ENCODE assay signal across 25 mouse cellular contexts in the genomic region with DNA sequence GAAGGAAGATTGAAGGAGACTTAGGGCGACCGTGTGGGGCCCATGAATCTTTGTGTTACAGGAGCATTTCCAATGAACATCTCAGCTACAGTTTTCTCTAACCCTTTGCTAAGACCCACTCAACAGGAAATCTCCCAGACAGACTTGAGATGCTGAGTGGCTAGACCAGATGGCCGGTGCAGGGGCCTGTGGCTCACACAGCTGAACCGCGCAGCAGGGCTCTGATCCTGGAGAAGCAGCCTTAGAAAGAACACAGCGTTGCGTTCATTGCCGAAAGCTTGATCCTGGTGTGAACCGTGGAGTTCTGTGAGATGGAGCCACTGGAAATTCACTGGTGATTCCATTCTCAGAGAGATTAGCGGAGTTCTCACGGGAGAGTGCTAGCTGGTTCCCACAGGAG.
DNase-seq lines count a peak whose midpoint lies in the region; ATAC-seq and TF ChIP-seq lines count a peak whose summit lies in the region.
"Had no signal": no experiment of that assay in that cellular context is flagged by ENCODE, and none has a peak within 500 bp of the region (broad histone marks: within the 10 kb centered on the region; RNA-seq: fewer than 3 reads in every experiment).

No protein-coding gene starts in this region.

- 40% methylated on average over 11 of the region's 11 CpGs for WGBS in cerebellum, adult 2 months
- 97% methylated on average over 11 of the region's 11 CpGs for WGBS in forebrain, embryonic 12.5 days

- H3K27me3 ChIP-seq in cerebellum, adult 2 months (ENCODE audit: control insufficient read depth, insufficient read depth, low read length) = no peaks in the 10 kb centered on the region
- no peaks in the 10 kb centered on the region for H3K27me3 ChIP-seq in forebrain, embryonic 12.5 days
- H3K27me3 ChIP-seq: CH12.LX; forebrain, embryonic 15.5 days; hindbrain, embryonic 13.5 days; intestine, embryonic 15.5 days had no signal

- H3K4me1 ChIP-seq in cerebellum, adult 2 months (ENCODE audit: control insufficient read depth, insufficient read depth, low read length) = peaks cover 4% of the 10 kb centered on the region; the same call in 1 of the 2 replicates
- no peaks in the 10 kb centered on the region for H3K4me1 ChIP-seq in forebrain, embryonic 12.5 days
- H3K4me1 ChIP-seq: forebrain, embryonic 10.5 days; forebrain, embryonic 15.5 days; hindbrain, embryonic 10.5 days; hindbrain, embryonic 13.5 days; intestine, embryonic 15.5 days had no signal

- H3K4me3 ChIP-seq in cerebellum, adult 2 months (replicated peaks; ENCODE audit: insufficient read depth, low read depth, low read length) = no peak overlapping the region
- no peak overlapping the region for H3K4me3 ChIP-seq in layer of hippocampus, adult 2 months
- H3K4me3 ChIP-seq in forebrain, embryonic 12.5 days (replicated peaks) = no peak overlapping the region
- H3K4me3 ChIP-seq: forebrain, embryonic 10.5 days; forebrain, embryonic 15.5 days; hindbrain, embryonic 10.5 days; hindbrain, embryonic 13.5 days; intestine, embryonic 15.5 days had no signal

- no peak overlapping the region for H3K9ac ChIP-seq in forebrain, embryonic 12.5 days
- H3K9ac ChIP-seq: forebrain, embryonic 15.5 days; hindbrain, embryonic 13.5 days; intestine, embryonic 15.5 days had no signal

- H3K36me3 ChIP-seq in forebrain, embryonic 12.5 days (replicated peaks) = no peaks in the 10 kb centered on the region
- H3K36me3 ChIP-seq: forebrain, embryonic 15.5 days; G1E; hindbrain, embryonic 10.5 days; hindbrain, embryonic 13.5 days; intestine, embryonic 15.5 days had no signal

- TF ChIP-seq CTCF in cerebellum, adult 2 months (IDR thresholded peaks at IDR 0.05; ENCODE audit: borderline replicate concordance, insufficient read depth, low read depth, low read length) = no peak
- no peak for TF ChIP-seq CTCF in layer of hippocampus, adult 2 months (conservative IDR thresholded peaks at IDR 0.05)

- no peak for ATAC-seq in forebrain, embryonic 12.5 days (ENCODE audit: low FRiP score)
- ATAC-seq: forebrain, embryonic 15.5 days; hindbrain, embryonic 16.5 days; intestine, embryonic 15.5 days; Patski had no signal

- no peak for TF ChIP-seq POLR2A in cerebellum, adult 2 months (IDR thresholded peaks at IDR 0.05; ENCODE audit: borderline replicate concordance, insufficient read depth, low read length)

- no peaks in the 10 kb centered on the region for H3K9me3 ChIP-seq in forebrain, embryonic 12.5 days
- H3K9me3 ChIP-seq: forebrain, embryonic 10.5 days; forebrain, embryonic 15.5 days; G1E; hindbrain, embryonic 10.5 days; hindbrain, embryonic 13.5 days; intestine, embryonic 15.5 days had no signal

- peak; percentile 58 for DNase-seq in cerebellum, adult 11-12 months
- DNase-seq in cerebellum, postnatal 4 days (ENCODE audit: low spot score in 2 of 2) = no peak
- peak; percentile 61 for DNase-seq in brain, adult 2 months (ENCODE audit: low read depth, low spot score)
- peak; percentile 57 to 58 for DNase-seq in cerebellum, adult 2 months
- DNase-seq in cerebellum, adult 9-11 months = peak; percentile 55
- no peak for DNase-seq in layer of hippocampus, adult 2 months (ENCODE audit: low spot score in 2 of 2)
- no peak for DNase-seq in frontal cortex, postnatal 10 days (ENCODE audit: low spot score in 2 of 2)
- DNase-seq: adrenal gland, postnatal 10 days; adrenal gland, postnatal 36 days; B cell, adult 2 months; gastrocnemius, postnatal 10 days; gastrocnemius, postnatal 36 days; kidney, adult 11 months; kidney, adult 9 months had no signal

- no peak overlapping the region; the same call in 1 of the 2 replicates for H3K27ac ChIP-seq in cerebellum, adult 2 months (ENCODE audit: insufficient read depth, low read length)
- no peak overlapping the region for H3K27ac ChIP-seq in layer of hippocampus, adult 2 months
- H3K27ac ChIP-seq in forebrain, embryonic 12.5 days = no peak overlapping the region
- H3K27ac ChIP-seq: forebrain, embryonic 10.5 days; forebrain, embryonic 15.5 days; hindbrain, embryonic 10.5 days; hindbrain, embryonic 13.5 days; intestine, embryonic 15.5 days had no signal

- H3K4me2 ChIP-seq in forebrain, embryonic 12.5 days = no peak overlapping the region
- H3K4me2 ChIP-seq: forebrain, embryonic 15.5 days; heart, embryonic 11.5 days; hindbrain, embryonic 13.5 days; intestine, embryonic 15.5 days had no signal

Comparison
In these comparisons a context has a peak if more than half of its experiments do, and no peak if none do; other contexts are left out.
1. DNase-seq: peak in cerebellum, adult 11-12 months (single experiment), brain, adult 2 months (single experiment), cerebellum, adult 2 months (2 of 2) and cerebellum, adult 9-11 months (single experiment); none in cerebellum, postnatal 4 days (0 of 2), layer of hippocampus, adult 2 months (0 of 2) and frontal cortex, postnatal 10 days (0 of 2).